Mouse (Mus musculus): ENCODE results near the gene Prrt1. TPM values are rescaled to one million over a fixed set of nuclear protein-coding genes. Genes with fewer than 3 reads are reported as not detected.
A peak's percentile ranks its signal among the peaks of the same experiment; 100 is the strongest.

The Prrt1 gene
- 5.5 and 5.7 TPM in 2 replicates for polyA plus RNA-seq (2012; rRNA removed)
- 0.40 and 0.94 TPM in 2 replicates for polyA plus RNA-seq (2014; fragmentation: Nextera tagmentation; extraction: Ambion mirVana)

GRCm38 (mm10) chr17:34629221-34629751 lies at the start of gene Prrt1:
TSS of gene Prrt1 (plus strand) at chr17:34629533.
- TF ChIP-seq POLR2A (IDR thresholded peaks at IDR 0.05; ENCODE audit: borderline replicate concordance, extremely low read depth, insufficient read depth, insufficient read length) = no peak
- ATAC-seq (ENCODE audit: low FRiP score, low read depth) (no peak), DNase-seq (ENCODE audit: low spot score) (peak; percentile 54)
- H3K9me3 ChIP-seq (ENCODE audit: control insufficient read depth, low read length) = no peaks in the 10 kb centered on the region
- H3K4me2 ChIP-seq (replicated peaks; ENCODE audit: low read depth, low read length, severe bottlenecking) = peak within 1 kb of the TSS; percentile 78
- 1% methylated on average over 16 of the region's 16 CpGs for WGBS
- H3K27me3 ChIP-seq (ENCODE audit: control insufficient read depth, insufficient read depth, low read length) = peaks cover 36% of the 10 kb centered on the region
- peaks cover 9% of the 10 kb centered on the region for H3K36me3 ChIP-seq (ENCODE audit: control insufficient read depth, insufficient read depth, low read length)
- H3K4me1 ChIP-seq (ENCODE audit: control insufficient read depth, insufficient read depth, low read length) = peaks cover 30% of the 10 kb centered on the region
- H3K9ac ChIP-seq (ENCODE audit: low read depth, low read length, severe bottlenecking) = 0 out of 2 replicates have a peak within 1 kb of the TSS, but pooled peaks have one; percentile 28
- H3K27ac ChIP-seq (replicated peaks; ENCODE audit: low read depth, low read length) = peak within 1 kb of the TSS; percentile 92
- peak within 1 kb of the TSS; percentile 81 for H3K4me3 ChIP-seq (replicated peaks; ENCODE audit: low read length)

- 83% methylated on average over 12 of the region's 12 CpGs for WGBS
- Histone ChIP-seq H3K4me3 (replicated peaks; ENCODE audit: low read length) (no peak overlapping the region), H3K36me3 (ENCODE audit: control insufficient read depth, insufficient read depth, low read length) (no peaks in the 10 kb centered on the region), H3K9me3 (ENCODE audit: control insufficient read depth, low read length) (no peaks in the 10 kb centered on the region), H3K4me2 (replicated peaks; ENCODE audit: low read depth, low read length, severe bottlenecking) (no peak overlapping the region), H3K9ac (ENCODE audit: low read depth, low read length, severe bottlenecking) (no peak overlapping the region), H3K4me1 (ENCODE audit: control insufficient read depth, insufficient read depth, low read length) (peaks cover 12% of the 10 kb centered on the region; the same call in 1 of the 2 replicates), H3K27me3 (ENCODE audit: control insufficient read depth, insufficient read depth, low read length) (no peaks in the 10 kb centered on the region), H3K27ac (replicated peaks; ENCODE audit: low read depth, low read length) (no peak overlapping the region)
- ATAC-seq (ENCODE audit: low FRiP score, low read depth) (no peak), DNase-seq (ENCODE audit: low spot score) (no peak)
- no peak for TF ChIP-seq POLR2A (IDR thresholded peaks at IDR 0.05; ENCODE audit: borderline replicate concordance, extremely low read depth, insufficient read depth, insufficient read length)
These were observed 46.8 kb upstream of the Prrt1 start for GRCm38 (mm10) chr17:34582528-34582927.

- ATAC-seq (ENCODE audit: low FRiP score, low read depth) (no peak), DNase-seq (ENCODE audit: low spot score) (no peak)
- Histone ChIP-seq H3K36me3 (ENCODE audit: control insufficient read depth, insufficient read depth, low read length) (no peaks in the 10 kb centered on the region), H3K27me3 (ENCODE audit: control insufficient read depth, insufficient read depth, low read length) (no peaks in the 10 kb centered on the region), H3K27ac (replicated peaks; ENCODE audit: low read depth, low read length) (no peak overlapping the region), H3K9ac (ENCODE audit: low read depth, low read length, severe bottlenecking) (no peak overlapping the region), H3K9me3 (ENCODE audit: control insufficient read depth, low read length) (no peaks in the 10 kb centered on the region), H3K4me1 (ENCODE audit: control insufficient read depth, insufficient read depth, low read length) (peaks cover 15% of the 10 kb centered on the region; the same call in 1 of the 2 replicates), H3K4me3 (replicated peaks; ENCODE audit: low read length) (no peak overlapping the region), H3K4me2 (replicated peaks; ENCODE audit: low read depth, low read length, severe bottlenecking) (no peak overlapping the region)
- no peak for TF ChIP-seq POLR2A (IDR thresholded peaks at IDR 0.05; ENCODE audit: borderline replicate concordance, extremely low read depth, insufficient read depth, insufficient read length)
- WGBS = 60% methylated on average over 7 of the region's 7 CpGs
These were observed 45.9 kb upstream of the Prrt1 start for GRCm38 (mm10) chr17:34583397-34583796.

GRCm38 (mm10) chr17:34583819-34584218 lies 45.5 kb upstream of the Prrt1 start:
- Histone ChIP-seq H3K27me3 (ENCODE audit: control insufficient read depth, insufficient read depth, low read length) (no peaks in the 10 kb centered on the region), H3K4me3 (replicated peaks; ENCODE audit: low read length) (no peak overlapping the region), H3K36me3 (ENCODE audit: control insufficient read depth, insufficient read depth, low read length) (no peaks in the 10 kb centered on the region), H3K4me2 (replicated peaks; ENCODE audit: low read depth, low read length, severe bottlenecking) (no peak overlapping the region), H3K27ac (replicated peaks; ENCODE audit: low read depth, low read length) (no peak overlapping the region), H3K9ac (ENCODE audit: low read depth, low read length, severe bottlenecking) (no peak overlapping the region), H3K9me3 (ENCODE audit: control insufficient read depth, low read length) (no peaks in the 10 kb centered on the region), H3K4me1 (ENCODE audit: control insufficient read depth, insufficient read depth, low read length) (peaks cover 19% of the 10 kb centered on the region)
- no peak for ATAC-seq (ENCODE audit: low FRiP score, low read depth)
- DNase-seq (ENCODE audit: low spot score) = no peak
- 94% methylated on average over 8 of the region's 8 CpGs for WGBS
- TF ChIP-seq POLR2A (IDR thresholded peaks at IDR 0.05; ENCODE audit: borderline replicate concordance, extremely low read depth, insufficient read depth, insufficient read length) = no peak

- no peak for TF ChIP-seq POLR2A (IDR thresholded peaks at IDR 0.05; ENCODE audit: borderline replicate concordance, extremely low read depth, insufficient read depth, insufficient read length)
- Histone ChIP-seq H3K9ac (ENCODE audit: low read depth, low read length, severe bottlenecking) (no peak overlapping the region), H3K27ac (replicated peaks; ENCODE audit: low read depth, low read length) (no peak overlapping the region), H3K4me1 (ENCODE audit: control insufficient read depth, insufficient read depth, low read length) (peaks cover 29% of the 10 kb centered on the region), H3K9me3 (ENCODE audit: control insufficient read depth, low read length) (no peaks in the 10 kb centered on the region), H3K4me3 (replicated peaks; ENCODE audit: low read length) (no peak overlapping the region), H3K27me3 (ENCODE audit: control insufficient read depth, insufficient read depth, low read length) (no peaks in the 10 kb centered on the region), H3K4me2 (replicated peaks; ENCODE audit: low read depth, low read length, severe bottlenecking) (no peak overlapping the region), H3K36me3 (ENCODE audit: control insufficient read depth, insufficient read depth, low read length) (no peaks in the 10 kb centered on the region)
- 96% methylated on average over 8 of the region's 8 CpGs for WGBS
- DNase-seq (ENCODE audit: low spot score) (no peak), ATAC-seq (ENCODE audit: low FRiP score, low read depth) (no peak)
These were observed 44.2 kb upstream of the Prrt1 start for GRCm38 (mm10) chr17:34585121-34585520.
